Mouse (Mus musculus) lung, postnatal 0 days (tissue): Measurements from ENCODE around the gene Chchd6. TPM values are rescaled to one million over a fixed set of nuclear protein-coding genes. Genes with fewer than 3 reads are reported as not detected.
A peak's percentile ranks its signal among the peaks of the same experiment; 100 is the strongest.

Source experiments
- ATAC-seq: fragments of 200-750 bp; cut with Nextera tagmentation; 2 replicates; pipeline ENCODE4 v1.8.0; 2017; ENCODE audit warnings: moderate library complexity
- DNase-seq: peaks from one replicate; pipeline ENCODE4 v3.0.0-alpha.2; 2016; ENCODE audit warnings: low spot score
- H3K27ac ChIP-seq: fragments of 300-500 bp; sonication (generic); 2 replicates; pipeline ENCODE4 v1.5.1; 2014; ENCODE audit warnings: antibody characterized with exemption, mild to moderate bottlenecking, low read length, mixed read lengths
- H3K27me3 ChIP-seq: fragments of 300-500 bp; sonication (generic); replicated peaks from 2 replicates; pipeline ENCODE4 v1.6.1; 2014; ENCODE audit warnings: low read length, mixed read lengths; ENCODE audit not compliant: insufficient read depth
- H3K36me3 ChIP-seq: fragments of 300-500 bp; sonication (generic); 2 replicates; pipeline ENCODE4 v1.6.1; 2014; ENCODE audit warnings: low read length, mixed read lengths; ENCODE audit not compliant: insufficient read depth
- H3K4me1 ChIP-seq: fragments of 300-500 bp; sonication (generic); 2 replicates; pipeline ENCODE4 v1.6.1; 2014; ENCODE audit warnings: antibody characterized with exemption, low read depth, low read length, mixed read lengths; ENCODE audit not compliant: insufficient read depth
- H3K4me2 ChIP-seq: fragments of 300-500 bp; sonication (generic); replicated peaks from 2 replicates; pipeline ENCODE4 v1.6.1; 2014; ENCODE audit warnings: low read depth, mild to moderate bottlenecking, low read length, moderate library complexity, mixed read lengths
- H3K4me3 ChIP-seq: fragments of 300-500 bp; sonication (generic); 2 replicates; pipeline ENCODE4 v1.5.1; 2014; ENCODE audit warnings: low read depth, low read length
- H3K9ac ChIP-seq: fragments of 300-500 bp; sonication (generic); replicated peaks from 2 replicates; pipeline ENCODE4 v1.6.1; 2014; ENCODE audit warnings: low read depth, mild to moderate bottlenecking
- H3K9me3 ChIP-seq: fragments of 300-500 bp; sonication (generic); 2 replicates; pipeline ENCODE4 v1.6.1; 2016; ENCODE audit warnings: low read length, mixed read lengths
- CTCF ChIP-seq: IDR thresholded peaks from 2 replicates; pipeline ENCODE4 v1.5.1; 2016; ENCODE audit warnings: antibody characterized with exemption, mild to moderate bottlenecking
- EP300 ChIP-seq: IDR thresholded peaks from 2 replicates; pipeline ENCODE4 v1.6.1; 2016; ENCODE audit warnings: antibody characterized with exemption, mild to moderate bottlenecking, control low read depth
- WGBS: fragments of 180-500 bp; shearing (Covaris S2); extraction: QIAGEN DNeasy Blood & Tissue Kit; methylation state at CpG from one replicate; pipeline ENCODE4 v1.1.7; 2014; 5-methylcytosine and 5-hydroxymethylcytosine counted together
- polyA plus RNA-seq: library from polyadenylated mRNA; unstranded; fragments of >200 nt; fragmentation: Nextera tagmentation; extraction: Ambion mirVana; gene quantifications from 2 replicates; pipeline ENCODE4 v1.2.1, GENCODE M21; 2015

Chchd6 gene
- polyA plus RNA-seq, 1 experiment from 2014 or later, result 25.0 TPM

- TF ChIP-seq CTCF (no peak), EP300 (no peak)
- no peaks in the 10 kb centered on the region for H3K27me3 ChIP-seq
- H3K9me3 ChIP-seq, result no peaks in the 10 kb centered on the region
- H3K9ac ChIP-seq, result no peak overlapping the region
- ATAC-seq (0 out of 2 replicates have a peak, but pooled peaks have one; percentile 3), DNase-seq (peak; percentile 24)
- no peak overlapping the region for H3K4me3 ChIP-seq
- no peaks in the 10 kb centered on the region for H3K36me3 ChIP-seq
- peak overlapping the region; percentile 47 for H3K27ac ChIP-seq
- H3K4me2 ChIP-seq, result no peak overlapping the region
- no peaks in the 10 kb centered on the region for H3K4me1 ChIP-seq
- WGBS, result 76% methylated on average over 3 of the region's 3 CpGs
These were observed 173.5 kb downstream of the Chchd6 start for GRCm38 (mm10) chr6:89421922-89422321.

GRCm38 (mm10) chr6:89421503-89421902 lies 173.9 kb downstream of the Chchd6 start:
- DNase-seq (peak; percentile 33), ATAC-seq (no peak)
- no peak for TF ChIP-seq CTCF
- no peak for TF ChIP-seq EP300
- no peak overlapping the region for H3K4me3 ChIP-seq
- H3K36me3 ChIP-seq, result no peaks in the 10 kb centered on the region
- H3K4me2 ChIP-seq, result no peak overlapping the region
- WGBS, result 78% methylated on average over 6 of the region's 6 CpGs
- H3K27ac ChIP-seq, result no peak overlapping the region; the same call in 1 of the 2 replicates
- no peaks in the 10 kb centered on the region for H3K9me3 ChIP-seq
- no peak overlapping the region for H3K9ac ChIP-seq
- no peaks in the 10 kb centered on the region for H3K27me3 ChIP-seq
- H3K4me1 ChIP-seq, result no peaks in the 10 kb centered on the region

GRCm38 (mm10) chr6:89420756-89421155 lies 174.7 kb downstream of the Chchd6 start:
- Histone ChIP-seq H3K4me2 (no peak overlapping the region), H3K4me3 (no peak overlapping the region), H3K36me3 (no peaks in the 10 kb centered on the region), H3K9me3 (no peaks in the 10 kb centered on the region), H3K27ac (no peak overlapping the region), H3K27me3 (no peaks in the 10 kb centered on the region), H3K4me1 (no peaks in the 10 kb centered on the region), H3K9ac (no peak overlapping the region)
- 65% methylated on average over 2 of the region's 2 CpGs for WGBS
- no peak for ATAC-seq
- no peak for TF ChIP-seq CTCF
- TF ChIP-seq EP300, result no peak
- no peak for DNase-seq

- Histone ChIP-seq H3K9me3 (no peaks in the 10 kb centered on the region), H3K36me3 (no peaks in the 10 kb centered on the region), H3K4me3 (no peak overlapping the region), H3K9ac (no peak overlapping the region), H3K27ac (no peak overlapping the region), H3K27me3 (no peaks in the 10 kb centered on the region), H3K4me2 (no peak overlapping the region), H3K4me1 (no peaks in the 10 kb centered on the region)
- DNase-seq, result no peak
- TF ChIP-seq CTCF (no peak), EP300 (no peak)
- ATAC-seq, result no peak
These were observed 175.3 kb downstream of the Chchd6 start for GRCm38 (mm10) chr6:89420110-89420509.

- Histone ChIP-seq H3K4me3 (no peak overlapping the region), H3K9me3 (no peaks in the 10 kb centered on the region), H3K27me3 (no peaks in the 10 kb centered on the region), H3K36me3 (no peaks in the 10 kb centered on the region), H3K4me1 (no peaks in the 10 kb centered on the region), H3K27ac (no peak overlapping the region), H3K9ac (no peak overlapping the region), H3K4me2 (no peak overlapping the region)
- no peak for DNase-seq
- TF ChIP-seq EP300, result no peak
- 89% methylated on average over 3 of the region's 3 CpGs for WGBS
- no peak for ATAC-seq
These were observed 176.2 kb downstream of the Chchd6 start for GRCm38 (mm10) chr6:89419066-89419815.

GRCm38 (mm10) chr6:89416030-89416595 lies 179.3 kb downstream of the Chchd6 start:
- DNase-seq, result no peak
- WGBS, result 58% methylated on average over 3 of the region's 3 CpGs

More at GRCm38 (mm10) chr6:89416030-89416595, 179.3 kb downstream of the Chchd6 start:
- Histone ChIP-seq H3K27me3 (no peaks in the 10 kb centered on the region), H3K9ac (no peak overlapping the region), H3K4me2 (no peak overlapping the region), H3K27ac (no peak overlapping the region), H3K4me1 (no peaks in the 10 kb centered on the region), H3K9me3 (no peaks in the 10 kb centered on the region), H3K4me3 (no peak overlapping the region), H3K36me3 (no peaks in the 10 kb centered on the region)
- no peak for ATAC-seq
- no peak for TF ChIP-seq CTCF
- no peak for TF ChIP-seq EP300
